Mouse (Mus musculus) limb, embryonic 11.5 days (tissue): ENCODE data around the gene Tbxas1. TPM values are rescaled to one million over a fixed set of nuclear protein-coding genes. Genes with fewer than 3 reads are reported as not detected.

Experiments
- ATAC-seq: fragments of 200-750 bp; cut with Nextera tagmentation; 2 replicates; pipeline ENCODE4 v1.8.0; 2017; ENCODE audit warnings: low read depth; ENCODE audit not compliant: insufficient number of reproducible peaks, low FRiP score, low TSS enrichment
- DNase-seq: peaks from one replicate; pipeline ENCODE4 v3.0.0-alpha.2; 2015; ENCODE audit warnings: low spot score
- H3K27ac ChIP-seq: fragments of 300-500 bp; sonication (generic); replicated peaks from 2 replicates; pipeline ENCODE4 v1.5.1; 2014; ENCODE audit warnings: low read depth, mild to moderate bottlenecking, low read length
- H3K27me3 ChIP-seq: fragments of 300-500 bp; sonication (generic); 2 replicates; pipeline ENCODE4 v1.6.1; 2014; ENCODE audit warnings: mild to moderate bottlenecking, low read length, mixed read lengths; ENCODE audit not compliant: control insufficient read depth, insufficient read depth
- H3K36me3 ChIP-seq: fragments of 300-500 bp; sonication (generic); 2 replicates; pipeline ENCODE4 v1.6.1; 2014; ENCODE audit warnings: mild to moderate bottlenecking, low read length, moderate library complexity, mixed read lengths; ENCODE audit not compliant: control insufficient read depth, insufficient read depth
- H3K4me1 ChIP-seq: fragments of 300-500 bp; sonication (generic); 2 replicates; pipeline ENCODE4 v1.6.1; 2014; ENCODE audit warnings: low read length, mixed read lengths; ENCODE audit not compliant: control insufficient read depth, insufficient read depth
- H3K4me2 ChIP-seq: fragments of 300-500 bp; sonication (generic); 2 replicates; pipeline ENCODE4 v1.6.1; 2014; ENCODE audit warnings: low read depth, mild to moderate bottlenecking, moderate library complexity; ENCODE audit not compliant: severe bottlenecking
- H3K4me3 ChIP-seq: fragments of 300-500 bp; sonication (generic); 2 replicates; pipeline ENCODE4 v1.5.1; 2014; ENCODE audit warnings: low read depth, low read length
- H3K9ac ChIP-seq: fragments of 300-500 bp; sonication (generic); 2 replicates; pipeline ENCODE4 v1.6.1; 2014; ENCODE audit warnings: mild to moderate bottlenecking, low read length
- H3K9me3 ChIP-seq: fragments of 300-500 bp; sonication (generic); 2 replicates; pipeline ENCODE4 v1.6.1; 2016; ENCODE audit warnings: low read length; ENCODE audit not compliant: control insufficient read depth
- WGBS: fragments of 180-500 bp; shearing (Covaris S2); extraction: QIAGEN DNeasy Blood & Tissue Kit; methylation state at CpG from one replicate; pipeline ENCODE4 v1.1.7; 2014; 5-methylcytosine and 5-hydroxymethylcytosine counted together
- polyA plus RNA-seq: library from polyadenylated mRNA; unstranded; fragments of >200 nt; fragmentation: Nextera tagmentation; extraction: Ambion mirVana; gene quantifications from 2 replicates; pipeline ENCODE4 v1.2.1, GENCODE M21; 2014

Tbxas1 gene
- polyA plus RNA-seq, 1 experiment from 2014 or later = 1.3 TPM

GRCm38 (mm10) chr6:38874035-38874434 lies 1.2 kb upstream of the Tbxas1 start:
- peak; percentile 78 for DNase-seq

DNA sequence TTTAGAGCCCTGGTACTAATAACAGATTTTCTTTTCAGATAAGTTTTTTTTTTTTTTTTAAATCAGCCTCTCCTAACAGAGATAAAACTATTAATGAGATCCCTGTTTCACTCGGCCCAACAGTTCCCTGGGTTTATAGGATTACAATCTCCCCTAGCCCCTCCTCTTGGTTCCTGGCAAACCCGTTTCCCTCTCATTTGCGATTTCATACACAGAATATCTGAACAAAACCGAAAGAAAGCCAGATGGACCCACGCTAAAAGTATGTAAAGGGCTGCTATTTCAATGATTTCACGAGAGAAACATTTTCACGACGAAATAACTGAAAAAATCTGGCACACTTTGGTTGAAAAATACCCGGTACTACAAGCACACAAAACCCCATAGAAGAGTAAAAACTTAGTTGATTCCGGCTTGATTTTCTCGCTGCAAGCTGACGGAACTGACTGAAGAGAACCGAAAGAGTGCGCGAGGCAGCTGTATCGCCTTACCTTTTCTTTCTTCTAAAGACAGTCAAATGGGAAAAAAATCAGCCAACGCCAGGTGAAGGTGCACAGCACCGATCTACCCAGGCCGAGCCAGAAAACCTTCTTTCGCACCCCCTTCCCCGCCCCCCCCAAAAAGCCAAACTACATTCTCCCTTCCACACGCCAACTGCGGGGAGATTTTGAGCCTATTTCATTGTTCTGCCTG lies 493 bp upstream of the Tbxas1 start:
- DNase-seq (peak; percentile 53), ATAC-seq (no peak)
- Histone ChIP-seq H3K4me3 (peak overlapping the region; percentile 99), H3K36me3 (no peaks in the 10 kb centered on the region), H3K9me3 (no peaks in the 10 kb centered on the region), H3K27me3 (no peaks in the 10 kb centered on the region), H3K27ac (peak overlapping the region; percentile 94), H3K9ac (peak overlapping the region; percentile 99), H3K4me2 (peak overlapping the region; percentile 56), H3K4me1 (peaks cover 11% of the 10 kb centered on the region)
- under 1% methylated on average over 23 of the region's 23 CpGs for WGBS

More at GRCm38 (mm10) chr6:38874035-38874434, 1.2 kb upstream of the Tbxas1 start:
- Histone ChIP-seq H3K36me3 (no peaks in the 10 kb centered on the region), H3K27me3 (no peaks in the 10 kb centered on the region), H3K9ac (peak overlapping the region; percentile 52; the same call in 1 of the 2 replicates), H3K9me3 (no peaks in the 10 kb centered on the region), H3K4me2 (peak overlapping the region; percentile 56), H3K4me3 (peak overlapping the region; percentile 99), H3K27ac (no peak overlapping the region), H3K4me1 (peaks cover 11% of the 10 kb centered on the region)
- 28% methylated on average over 8 of the region's 8 CpGs for whole genome bisulfite sequencing
- no peak for ATAC-seq

DNA sequence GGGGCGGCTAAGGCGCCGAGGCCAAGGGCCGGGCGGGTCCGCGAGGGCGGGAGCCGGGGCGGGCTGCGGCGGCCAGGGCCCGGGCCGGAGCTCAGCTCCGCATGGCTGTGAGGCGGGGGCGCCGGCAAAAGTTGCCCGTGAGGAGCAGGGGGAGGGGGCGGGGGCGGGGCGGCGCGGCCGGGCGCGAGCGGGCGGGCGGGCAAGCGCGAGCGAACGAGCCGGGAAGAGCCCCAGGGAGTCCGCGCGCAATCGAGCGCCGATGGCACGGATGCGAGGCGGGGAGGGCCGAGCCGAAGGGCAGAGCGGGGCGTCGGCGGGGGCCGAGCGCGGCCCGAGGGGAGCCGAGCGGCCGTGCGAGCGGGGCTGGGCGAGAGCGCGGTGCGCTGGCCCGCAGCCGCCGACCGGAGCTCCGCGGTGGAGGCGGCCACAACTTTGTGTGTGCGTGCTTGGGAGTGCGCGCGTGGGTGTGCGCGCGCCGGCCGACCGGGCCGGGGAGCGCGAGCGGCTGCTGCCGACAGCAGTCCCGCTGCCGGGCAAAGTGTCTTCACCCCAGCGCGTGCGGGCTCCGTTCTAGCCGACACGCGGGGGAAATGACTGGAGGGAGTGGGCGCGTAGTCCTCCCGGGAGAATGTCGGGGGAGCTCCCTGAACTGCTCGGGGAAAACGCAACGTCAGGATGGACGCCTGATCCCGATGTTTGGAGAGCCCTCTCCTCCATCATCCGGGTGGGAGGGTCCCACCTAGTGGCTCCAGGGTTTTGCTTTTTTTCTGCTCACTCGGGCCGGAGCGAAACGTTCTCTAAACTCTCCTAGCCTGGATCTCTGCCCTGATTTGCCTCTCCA lies 1.1 kb downstream of the Tbxas1 start, which contains the start of gene Hipk2:
TSS of gene Hipk2 (minus strand) at position 95 of the 841 bp plus-strand sequence.
- H3K36me3 ChIP-seq = no peaks in the 10 kb centered on the region
- peak within 1 kb of the TSS; percentile 99 for H3K4me3 ChIP-seq
- DNase-seq (peak; percentile 90), ATAC-seq (peak; percentile 88)
- peak within 1 kb of the TSS; percentile 99 for H3K9ac ChIP-seq
- H3K27ac ChIP-seq = peak within 1 kb of the TSS; percentile 94
- H3K9me3 ChIP-seq = no peaks in the 10 kb centered on the region
- H3K27me3 ChIP-seq = no peaks in the 10 kb centered on the region
- peak within 1 kb of the TSS; percentile 56 for H3K4me2 ChIP-seq
- 0% methylated on average over 77 of the region's 108 CpGs for WGBS
- H3K4me1 ChIP-seq = peaks cover 11% of the 10 kb centered on the region

- ATAC-seq = no peak
- WGBS = 89% methylated on average over 2 of the region's 2 CpGs
Observed at GRCm38 (mm10) chr6:38877674-38878073, 2.5 kb downstream of the Tbxas1 start.

DNA sequence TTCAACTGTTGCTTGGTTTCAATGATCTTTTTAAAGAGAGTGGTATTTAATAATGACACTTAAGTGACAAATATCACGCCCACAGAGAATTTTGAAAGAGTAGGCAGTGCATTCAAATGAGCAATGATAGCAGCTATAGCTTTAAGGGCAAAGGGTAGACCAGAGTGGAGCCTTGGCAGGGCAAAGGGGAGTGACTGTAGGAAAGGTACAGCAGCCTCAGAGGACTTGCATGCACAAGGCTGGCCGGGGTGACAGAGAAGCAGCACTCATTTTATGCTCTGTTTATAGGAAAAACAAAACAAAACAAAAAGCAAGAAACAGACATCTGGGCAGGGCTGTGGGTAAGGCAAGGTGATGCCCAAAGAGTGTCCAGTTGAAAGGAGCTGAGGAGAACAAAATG lies 6.3 kb downstream of the Tbxas1 start:
- DNase-seq = no peak
- no peak overlapping the region for H3K27ac ChIP-seq
- no peaks in the 10 kb centered on the region for H3K9me3 ChIP-seq
- H3K9ac ChIP-seq = no peak overlapping the region
- H3K4me1 ChIP-seq = 0 out of 2 replicates have a peak, but pooled peaks cover 3% of the 10 kb centered on the region
- H3K4me2 ChIP-seq = no peak overlapping the region
- H3K4me3 ChIP-seq = no peak overlapping the region
- no peak for ATAC-seq
- H3K27me3 ChIP-seq = no peaks in the 10 kb centered on the region; the same call in 1 of the 2 replicates
- H3K36me3 ChIP-seq = no peaks in the 10 kb centered on the region
- 57% methylated on average over 2 of the region's 2 CpGs for WGBS

More at GRCm38 (mm10) chr6:38877674-38878073, 2.5 kb downstream of the Tbxas1 start:
- H3K9ac ChIP-seq = no peak overlapping the region
- H3K4me2 ChIP-seq = no peak overlapping the region
- no peak for DNase-seq
- no peak overlapping the region for H3K4me3 ChIP-seq
- no peak overlapping the region for H3K27ac ChIP-seq
- H3K9me3 ChIP-seq = no peaks in the 10 kb centered on the region
- peaks cover 9% of the 10 kb centered on the region for H3K4me1 ChIP-seq
- H3K27me3 ChIP-seq = no peaks in the 10 kb centered on the region; the same call in 1 of the 2 replicates
- H3K36me3 ChIP-seq = no peaks in the 10 kb centered on the region

DNA sequence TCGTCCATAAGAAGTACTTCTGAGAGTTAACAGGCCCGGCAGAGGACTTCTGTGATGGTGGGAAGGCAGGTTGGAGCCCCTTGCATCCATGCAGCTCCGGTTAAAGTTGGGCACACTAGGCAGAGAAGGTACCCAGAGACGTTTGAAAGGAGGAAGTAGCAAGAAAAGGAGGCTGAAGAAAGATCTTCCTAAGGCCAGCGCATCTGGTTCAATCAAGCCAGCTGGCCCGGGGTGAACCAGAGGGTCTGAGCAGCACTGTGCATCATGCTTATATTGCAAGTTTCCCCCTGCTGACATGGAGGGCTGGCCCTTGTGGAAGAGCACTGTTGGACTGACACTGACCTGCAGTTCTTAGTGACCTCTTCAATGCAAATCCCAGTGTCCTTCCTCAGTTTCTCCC lies 6.8 kb downstream of the Tbxas1 start:
- H3K9me3 ChIP-seq = no peaks in the 10 kb centered on the region
- no peaks in the 10 kb centered on the region; the same call in 1 of the 2 replicates for H3K27me3 ChIP-seq
- H3K9ac ChIP-seq = no peak overlapping the region
- H3K27ac ChIP-seq = no peak overlapping the region
- no peak for DNase-seq
- ATAC-seq = no peak
- no peaks in the 10 kb centered on the region for H3K36me3 ChIP-seq
- 0 out of 2 replicates have a peak, but pooled peaks cover 3% of the 10 kb centered on the region for H3K4me1 ChIP-seq
- WGBS = 64% methylated on average over 6 of the region's 6 CpGs
- no peak overlapping the region for H3K4me2 ChIP-seq
- no peak overlapping the region for H3K4me3 ChIP-seq

GRCm38 (mm10) chr6:38882728-38883171 lies 7.5 kb downstream of the Tbxas1 start:
- DNase-seq = no peak
- 0 out of 2 replicates have a peak, but pooled peaks cover 3% of the 10 kb centered on the region for H3K4me1 ChIP-seq
- H3K27me3 ChIP-seq = no peaks in the 10 kb centered on the region; the same call in 1 of the 2 replicates
- H3K9ac ChIP-seq = no peak overlapping the region; the same call in 1 of the 2 replicates
- H3K4me3 ChIP-seq = no peak overlapping the region
- H3K4me2 ChIP-seq = no peak overlapping the region
- no peaks in the 10 kb centered on the region for H3K9me3 ChIP-seq
- no peak overlapping the region for H3K27ac ChIP-seq
- 73% methylated on average over 6 of the region's 6 CpGs for WGBS
- no peaks in the 10 kb centered on the region for H3K36me3 ChIP-seq
- no peak for ATAC-seq

GRCm38 (mm10) chr6:38884482-38884881 lies 9.3 kb downstream of the Tbxas1 start:
- H3K36me3 ChIP-seq = no peaks in the 10 kb centered on the region
- no peak overlapping the region for H3K4me2 ChIP-seq
- no peaks in the 10 kb centered on the region; the same call in 1 of the 2 replicates for H3K27me3 ChIP-seq
- no peak for DNase-seq
- no peak overlapping the region for H3K9ac ChIP-seq
- H3K4me3 ChIP-seq = no peak overlapping the region
- 0 out of 2 replicates have a peak, but pooled peaks cover 3% of the 10 kb centered on the region for H3K4me1 ChIP-seq
- WGBS = 73% methylated on average over 3 of the region's 3 CpGs
- no peaks in the 10 kb centered on the region for H3K9me3 ChIP-seq
- no peak for ATAC-seq
- H3K27ac ChIP-seq = no peak overlapping the region
